Comparison of ENCODE assay signal across 27 mouse cellular contexts in genomic region chr12:80783889-80784288, GRCm38 (mm10). TPM values are rescaled to one million over a fixed set of nuclear protein-coding genes. Genes with fewer than 3 reads are reported as not detected.
DNase-seq lines count a peak whose midpoint lies in the region; ATAC-seq and TF ChIP-seq lines count a peak whose summit lies in the region.
"Had no signal": no experiment of that assay in that cellular context is flagged by ENCODE, and none has a peak within 500 bp of the region (broad histone marks: within the 10 kb centered on the region; RNA-seq: fewer than 3 reads in every experiment).

No protein-coding gene starts in this region.

- no peak for TF ChIP-seq CTCF in hindbrain, postnatal 0 days (IDR thresholded peaks at IDR 0.05; ENCODE audit: low read depth)
- TF ChIP-seq CTCF in cerebellum, adult 2 months (IDR thresholded peaks at IDR 0.05; ENCODE audit: borderline replicate concordance, insufficient read depth, low read depth, low read length) = no peak

- peak; percentile 11 for DNase-seq in hindbrain, postnatal 0 days (ENCODE audit: low spot score)
- no peak for DNase-seq in hindbrain, embryonic 10.5 days (ENCODE audit: low spot score)
- DNase-seq in cerebellum, adult 2 months = peak; percentile 94 to 98
- peak; percentile 95 to 96 for DNase-seq in cerebellum, postnatal 36 days
- no peak for DNase-seq in lung, adult 18-20 months
- no peak for DNase-seq in lung, postnatal 36 days
- DNase-seq: adrenal gland, postnatal 36 days; embryo, embryonic 11 days; gastrocnemius, postnatal 10 days; heart, adult 2 months; kidney, adult 8-10 months; kidney, postnatal 14 days; layer of hippocampus, postnatal 36 days; lung, postnatal 14 days; right cerebral cortex, postnatal 14 days; spleen, adult 18-20 months; thymus, postnatal 36 days had no signal

- no peak overlapping the region for H3K27ac ChIP-seq in hindbrain, postnatal 0 days
- no peak overlapping the region for H3K27ac ChIP-seq in hindbrain, embryonic 10.5 days
- peak overlapping the region; percentile 84 for H3K27ac ChIP-seq in cerebellum, adult 2 months (ENCODE audit: insufficient read depth, low read length)
- H3K27ac ChIP-seq: forebrain, embryonic 12.5 days; heart, adult 2 months; layer of hippocampus, adult 2 months had no signal

- no peaks in the 10 kb centered on the region for H3K9me3 ChIP-seq in hindbrain, postnatal 0 days (ENCODE audit: low read length)
- no peaks in the 10 kb centered on the region for H3K9me3 ChIP-seq in hindbrain, embryonic 10.5 days
- H3K9me3 ChIP-seq: forebrain, embryonic 12.5 days; G1E; megakaryocyte, embryonic 14.5 days had no signal

- H3K27me3 ChIP-seq in hindbrain, postnatal 0 days (ENCODE audit: insufficient read depth, low read length) = no peaks in the 10 kb centered on the region
- peaks cover 3% of the 10 kb centered on the region; the same call in 1 of the 2 replicates for H3K27me3 ChIP-seq in hindbrain, embryonic 10.5 days (ENCODE audit: insufficient read depth, poor library complexity, severe bottlenecking)
- no peaks in the 10 kb centered on the region for H3K27me3 ChIP-seq in cerebellum, adult 2 months (ENCODE audit: control insufficient read depth, insufficient read depth, low read length)
- H3K27me3 ChIP-seq: forebrain, embryonic 12.5 days; megakaryocyte, embryonic 14.5 days had no signal

- peak; percentile 54; the same call in 1 of the 2 replicates for TF ChIP-seq POLR2A in cerebellum, adult 2 months (IDR thresholded peaks at IDR 0.05; ENCODE audit: borderline replicate concordance, insufficient read depth, low read length)

- 88% methylated on average over 1 of the region's 1 CpGs for WGBS in hindbrain, postnatal 0 days
- WGBS in hindbrain, embryonic 10.5 days = 82% methylated on average over 1 of the region's 1 CpGs
- WGBS in cerebellum, adult 2 months = 14% methylated on average over 1 of the region's 1 CpGs

- no peak overlapping the region for H3K4me2 ChIP-seq in hindbrain, postnatal 0 days (ENCODE audit: low read depth, low read length)
- H3K4me2 ChIP-seq: forebrain, embryonic 12.5 days had no signal

- H3K4me1 ChIP-seq in hindbrain, postnatal 0 days (ENCODE audit: insufficient read depth, low read length) = no peaks in the 10 kb centered on the region
- H3K4me1 ChIP-seq in hindbrain, embryonic 10.5 days (replicated peaks) = no peaks in the 10 kb centered on the region
- H3K4me1 ChIP-seq in cerebellum, adult 2 months (ENCODE audit: control insufficient read depth, insufficient read depth, low read length) = peaks cover 24% of the 10 kb centered on the region
- H3K4me1 ChIP-seq: forebrain, embryonic 12.5 days had no signal

- H3K4me3 ChIP-seq in hindbrain, postnatal 0 days (ENCODE audit: low read length) = no peak overlapping the region
- H3K4me3 ChIP-seq in hindbrain, embryonic 10.5 days = no peak overlapping the region
- H3K4me3 ChIP-seq in cerebellum, adult 2 months (replicated peaks; ENCODE audit: insufficient read depth, low read depth, low read length) = no peak overlapping the region
- H3K4me3 ChIP-seq: forebrain, embryonic 12.5 days; heart, adult 2 months; layer of hippocampus, adult 2 months; megakaryocyte, embryonic 14.5 days had no signal

- H3K36me3 ChIP-seq in hindbrain, postnatal 0 days (ENCODE audit: insufficient read depth, low read length) = no peaks in the 10 kb centered on the region
- H3K36me3 ChIP-seq in hindbrain, embryonic 10.5 days = no peaks in the 10 kb centered on the region
- H3K36me3 ChIP-seq: forebrain, embryonic 12.5 days; G1E had no signal

- no peak for ATAC-seq in hindbrain, postnatal 0 days
- peak; percentile 68 for ATAC-seq in megakaryocyte-erythroid progenitor cell, adult 5-6 weeks (replicated peaks; ENCODE audit: low FRiP score, low TSS enrichment, poor library complexity, severe bottlenecking)
- ATAC-seq: activated CD4-positive, CD25-positive, alpha-beta regulatory T cell, adult 4 months; midbrain, embryonic 16.5 days had no signal

- no peak overlapping the region for H3K9ac ChIP-seq in hindbrain, postnatal 0 days (replicated peaks; ENCODE audit: low read length)
- H3K9ac ChIP-seq: forebrain, embryonic 12.5 days had no signal

RNA-seq across cellular contexts. Expression of gene Susd6, which starts 6.4 kb away (rescaled TPM):
- 21.3 and 26.3 TPM in 2 replicates for total RNA-seq in hindbrain, postnatal 0 days (2014; rRNA removed)
- polyA plus RNA-seq in hindbrain, postnatal 0 days (2015; fragmentation: Nextera tagmentation; extraction: Ambion mirVana) = 9.2 and 9.9 TPM in 2 replicates
- 15.6 and 15.9 TPM in 2 replicates for polyA plus RNA-seq in hindbrain, embryonic 10.5 days (2016; fragmentation: Nextera tagmentation; extraction: Ambion mirVana)
- 46.3 and 54.8 TPM in 2 replicates for polyA plus RNA-seq in cerebellum, adult 2 months (2012; rRNA removed)
- total RNA-seq in megakaryocyte-erythroid progenitor cell, adult 5-6 weeks (2014; fragmentation: Nextera tagmentation) = 26.0 and 27.0 TPM in 2 replicates
- total RNA-seq in megakaryocyte-erythroid progenitor cell, adult 5-6 weeks (2017) = 17.3 and 26.4 TPM in 2 replicates

RNA-seq across cellular contexts. Expression of gene Ccdc177, which starts 23.4 kb away (rescaled TPM):
- total RNA-seq in hindbrain, postnatal 0 days (2014; rRNA removed) = 18.6 and 23.7 TPM in 2 replicates
- 1.8 and 2.0 TPM in 2 replicates for polyA plus RNA-seq in hindbrain, postnatal 0 days (2015; fragmentation: Nextera tagmentation; extraction: Ambion mirVana)
- 1.5 and 2.4 TPM in 2 replicates for polyA plus RNA-seq in hindbrain, embryonic 10.5 days (2016; fragmentation: Nextera tagmentation; extraction: Ambion mirVana)
- polyA plus RNA-seq in cerebellum, adult 2 months (2012; rRNA removed) = 4.9 and 5.4 TPM in 2 replicates
- total RNA-seq in megakaryocyte-erythroid progenitor cell, adult 5-6 weeks (2014; fragmentation: Nextera tagmentation) = not detected in 2 replicates
- total RNA-seq in megakaryocyte-erythroid progenitor cell, adult 5-6 weeks (2017) = not detected in 2 replicates
- total RNA-seq: adrenal gland, postnatal 36 days; liver, adult 2 months; neutrophil, adult 5-6 weeks had no signal
- polyA plus RNA-seq: activated CD4-positive, CD25-positive, alpha-beta regulatory T cell, adult 4 months; G1E; heart, adult 2 months; heart, embryonic 16.5 days; liver, adult 2 months had no signal

Comparison
In these comparisons a context has a peak if more than half of its experiments do, and no peak if none do; other contexts are left out.
1. DNase-seq: peak in hindbrain, postnatal 0 days (single experiment), cerebellum, adult 2 months (2 of 2) and cerebellum, postnatal 36 days (2 of 2); none in hindbrain, embryonic 10.5 days (single experiment), lung, adult 18-20 months (0 of 2) and lung, postnatal 36 days (single experiment).